Mouse (Mus musculus): ENCODE data around the gene Slc7a6.
"Not testable (repeated sequence)": the region's sequence is repeated elsewhere in the genome, so short reads cannot be mapped to it uniquely, and the experiment has no call there.

Gene Slc7a6

GRCm38 (mm10) chr8:106186394-106186793 lies 17.7 kb downstream of the Slc7a6 start:
- DNase-seq (ENCODE audit: low spot score): no peak

GRCm38 (mm10) chr8:106189162-106189561 lies 20.5 kb downstream of the Slc7a6 start:
- DNase-seq (ENCODE audit: low spot score): no peak

- DNase-seq (ENCODE audit: low spot score): no peak
These were observed 23.0 kb downstream of the Slc7a6 start for GRCm38 (mm10) chr8:106191639-106192038.

- no peak for DNase-seq (ENCODE audit: low spot score)
These were observed 24.5 kb downstream of the Slc7a6 start for GRCm38 (mm10) chr8:106193162-106193561.

- DNase-seq (ENCODE audit: low spot score): no peak
These were observed 25.4 kb downstream of the Slc7a6 start for GRCm38 (mm10) chr8:106194062-106194461.

GRCm38 (mm10) chr8:106198741-106199140 lies 30.1 kb downstream of the Slc7a6 start:
- peak; percentile 72 for DNase-seq (ENCODE audit: low spot score)

GRCm38 (mm10) chr8:106199596-106199995 lies 30.9 kb downstream of the Slc7a6 start:
- not testable (repeated sequence) for DNase-seq (ENCODE audit: low spot score)

- peak; percentile 43 for DNase-seq (ENCODE audit: low spot score)
These were observed 41.5 kb downstream of the Slc7a6 start for GRCm38 (mm10) chr8:106210035-106210731.

GRCm38 (mm10) chr8:106210821-106211345 lies 42.2 kb downstream of the Slc7a6 start, which contains the start of the genes Slc7a6os and Prmt7:
Gene Slc7a6os (minus strand): TSS chr8:106210935.
Gene Prmt7 (plus strand): TSS chr8:106210936.
- peak; percentile 96 for DNase-seq (ENCODE audit: low spot score)

GRCm38 (mm10) chr8:106211421-106211820 lies 42.8 kb downstream of the Slc7a6 start:
- DNase-seq (ENCODE audit: low spot score): no peak

- DNase-seq (ENCODE audit: low spot score): no peak
These were observed 45.3 kb downstream of the Slc7a6 start for GRCm38 (mm10) chr8:106213959-106214358.

- DNase-seq (ENCODE audit: low spot score): no peak
These were observed 51.0 kb downstream of the Slc7a6 start for GRCm38 (mm10) chr8:106219620-106220019.

GRCm38 (mm10) chr8:106226589-106226988 lies 57.9 kb downstream of the Slc7a6 start:
- peak; percentile 79 for DNase-seq (ENCODE audit: low spot score)

- no peak for DNase-seq (ENCODE audit: low spot score)
These were observed 62.9 kb downstream of the Slc7a6 start for GRCm38 (mm10) chr8:106231536-106231935.

GRCm38 (mm10) chr8:106232751-106233150 lies 64.1 kb downstream of the Slc7a6 start:
- no peak for DNase-seq (ENCODE audit: low spot score)

GRCm38 (mm10) chr8:106234567-106235261 lies 66.1 kb downstream of the Slc7a6 start:
- no peak for DNase-seq (ENCODE audit: low spot score)

GRCm38 (mm10) chr8:106237106-106237505 lies 68.4 kb downstream of the Slc7a6 start:
- no peak for DNase-seq (ENCODE audit: low spot score)

Data from embryo, embryonic 10.5 days (tissue).